Mouse (Mus musculus): ENCODE data around the gene Endov. TPM values are rescaled to one million over a fixed set of nuclear protein-coding genes. Genes with fewer than 3 reads are reported as not detected.

Gene Endov
- polyA plus RNA-seq, 1 experiment from 2014 or later: 10.6 TPM

DNA sequence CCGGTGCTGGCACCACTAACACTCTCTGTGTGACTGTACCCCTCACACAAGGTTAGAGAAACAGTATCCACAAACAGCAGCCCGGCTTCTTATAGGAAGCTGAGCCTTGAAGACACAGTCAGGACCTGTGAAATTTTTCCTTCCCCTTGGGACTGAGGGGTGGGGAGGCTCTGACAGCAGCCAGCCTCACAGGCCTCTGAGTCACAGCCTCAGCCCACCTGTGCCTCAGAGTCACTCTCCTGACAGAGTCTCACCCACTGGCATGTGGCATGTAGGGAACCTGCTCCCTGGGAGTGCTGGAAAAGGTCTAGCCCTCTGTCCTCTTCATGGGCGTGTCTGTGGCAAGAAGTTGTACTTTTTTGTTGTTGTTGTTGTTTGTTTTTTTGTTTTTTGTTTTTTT, 60.3 kb downstream of the Endov start:
- no peak for ATAC-seq
- Histone ChIP-seq H3K4me3 (ENCODE audit: low read depth, low read length) (no peak overlapping the region), H3K27ac (ENCODE audit: low read depth, low read length) (no peak overlapping the region), H3K36me3 (ENCODE audit: control insufficient read depth, insufficient read depth) (no peaks in the 10 kb centered on the region), H3K9ac (ENCODE audit: low read depth, low read length) (no peak overlapping the region), H3K27me3 (replicated peaks; ENCODE audit: control insufficient read depth, insufficient read depth, low read length) (peaks cover 50% of the 10 kb centered on the region), H3K4me1 (replicated peaks; ENCODE audit: control insufficient read depth, insufficient read depth, low read length) (peaks cover 17% of the 10 kb centered on the region; the same call in 1 of the 2 replicates), H3K4me2 (replicated peaks; ENCODE audit: low read depth) (no peak overlapping the region), H3K9me3 (ENCODE audit: control insufficient read depth) (no peaks in the 10 kb centered on the region)
- WGBS: 61% methylated on average over 3 of the region's 3 CpGs
- no peak for TF ChIP-seq CTCF (IDR thresholded peaks at IDR 0.05; ENCODE audit: low read depth)

DNA sequence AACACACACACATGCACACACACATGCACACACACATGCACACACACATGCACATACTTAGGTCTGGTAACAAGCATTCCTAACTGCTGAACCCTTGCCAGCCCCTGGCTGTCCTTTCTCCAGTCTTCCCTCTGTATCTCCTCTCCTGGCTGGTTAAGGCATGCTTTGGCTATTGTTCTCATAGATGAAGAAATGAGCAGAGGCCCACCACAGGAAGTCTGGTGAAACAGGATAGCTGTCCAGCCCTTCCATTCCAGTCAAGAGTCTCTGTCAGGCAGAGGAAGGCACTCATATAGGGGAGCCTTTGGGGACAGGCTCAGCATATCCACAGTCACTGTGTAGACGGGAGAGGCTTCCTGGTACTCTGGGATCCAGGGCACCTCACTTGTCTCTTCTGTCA, 61.2 kb downstream of the Endov start:
- Histone ChIP-seq H3K4me2 (replicated peaks; ENCODE audit: low read depth) (no peak overlapping the region), H3K4me1 (replicated peaks; ENCODE audit: control insufficient read depth, insufficient read depth, low read length) (peaks cover 12% of the 10 kb centered on the region; the same call in 1 of the 2 replicates), H3K9ac (ENCODE audit: low read depth, low read length) (no peak overlapping the region), H3K36me3 (ENCODE audit: control insufficient read depth, insufficient read depth) (no peaks in the 10 kb centered on the region), H3K4me3 (ENCODE audit: low read depth, low read length) (no peak overlapping the region), H3K27me3 (replicated peaks; ENCODE audit: control insufficient read depth, insufficient read depth, low read length) (peaks cover 42% of the 10 kb centered on the region), H3K27ac (ENCODE audit: low read depth, low read length) (no peak overlapping the region), H3K9me3 (ENCODE audit: control insufficient read depth) (no peaks in the 10 kb centered on the region)
- ATAC-seq: no peak
- WGBS: 60% methylated on average over 1 of the region's 1 CpGs
- no peak for TF ChIP-seq CTCF (IDR thresholded peaks at IDR 0.05; ENCODE audit: low read depth)

DNA sequence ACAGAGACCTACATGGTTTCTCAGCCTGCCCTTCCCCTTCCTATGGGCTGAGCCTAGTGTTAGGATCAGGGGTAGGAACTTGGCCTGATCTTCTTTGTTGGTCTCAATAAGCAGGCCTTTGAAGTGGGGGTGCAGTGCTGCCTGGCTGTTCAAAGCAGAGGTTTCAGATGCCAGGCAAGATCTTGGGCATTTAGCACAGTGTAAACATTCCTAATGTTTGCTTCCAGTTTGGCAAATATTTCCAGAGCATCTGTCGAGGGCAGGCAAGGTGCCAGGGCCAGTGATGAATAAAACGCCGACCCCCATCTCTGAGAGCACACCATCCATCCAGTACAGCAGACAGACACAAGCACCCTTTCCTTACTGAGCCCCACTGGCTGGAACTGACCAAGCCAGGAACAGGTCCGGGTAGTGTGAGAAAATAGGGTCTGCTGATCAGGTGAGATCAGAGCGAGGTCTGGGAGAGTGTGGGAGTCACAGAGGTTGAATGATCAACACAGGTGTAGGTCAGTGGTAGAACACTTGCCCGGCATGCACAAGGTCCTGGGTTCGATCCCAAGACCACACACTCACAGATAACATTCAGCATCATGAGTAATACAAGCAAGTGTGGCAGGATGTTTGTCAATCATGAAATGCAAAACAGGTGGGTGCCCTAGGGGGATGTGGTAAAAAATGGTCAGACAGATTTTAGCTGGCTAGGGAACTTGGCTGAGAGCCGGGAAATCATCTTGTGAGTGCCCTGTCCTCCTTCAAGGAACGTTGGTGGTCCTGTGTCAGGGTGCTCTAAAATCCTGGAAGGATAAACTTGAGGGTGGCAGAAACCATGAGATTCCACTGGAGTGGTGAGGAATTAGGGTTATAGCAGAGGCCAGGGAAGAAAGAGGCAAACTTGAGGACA, 62.0 kb downstream of the Endov start:
- no peak overlapping the region for H3K9ac ChIP-seq (ENCODE audit: low read depth, low read length)
- no peak for TF ChIP-seq CTCF (IDR thresholded peaks at IDR 0.05; ENCODE audit: low read depth)
- H3K4me2 ChIP-seq (replicated peaks; ENCODE audit: low read depth): no peak overlapping the region
- no peaks in the 10 kb centered on the region for H3K9me3 ChIP-seq (ENCODE audit: control insufficient read depth)
- peaks cover 34% of the 10 kb centered on the region for H3K27me3 ChIP-seq (replicated peaks; ENCODE audit: control insufficient read depth, insufficient read depth, low read length)
- no peaks in the 10 kb centered on the region for H3K36me3 ChIP-seq (ENCODE audit: control insufficient read depth, insufficient read depth)
- no peak for ATAC-seq
- 50% methylated on average over 9 of the region's 9 CpGs for WGBS
- peaks cover 10% of the 10 kb centered on the region; the same call in 1 of the 2 replicates for H3K4me1 ChIP-seq (replicated peaks; ENCODE audit: control insufficient read depth, insufficient read depth, low read length)
- no peak overlapping the region for H3K27ac ChIP-seq (ENCODE audit: low read depth, low read length)
- no peak overlapping the region for H3K4me3 ChIP-seq (ENCODE audit: low read depth, low read length)

DNA sequence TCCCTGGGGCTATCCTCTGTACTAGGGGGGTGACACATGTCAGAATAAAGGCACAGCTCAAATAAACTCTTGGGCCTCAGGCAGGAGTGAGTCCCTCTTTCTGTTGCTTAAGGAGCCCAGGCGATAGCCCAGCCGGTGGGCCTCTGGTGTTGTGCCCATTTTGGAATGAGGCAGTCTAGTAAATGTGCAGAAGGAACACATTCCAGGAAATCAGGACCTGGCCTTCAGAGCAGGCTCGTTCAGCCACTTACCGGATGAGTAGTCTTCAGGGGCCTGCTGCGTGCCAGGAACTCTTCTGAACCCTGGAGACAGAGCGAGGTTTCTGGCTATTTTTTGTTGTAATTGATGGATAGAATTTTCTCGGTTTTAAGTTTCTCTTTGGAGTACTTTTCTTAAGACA, 63.6 kb downstream of the Endov start:
- Histone ChIP-seq H3K27me3 (replicated peaks; ENCODE audit: control insufficient read depth, insufficient read depth, low read length) (peaks cover 18% of the 10 kb centered on the region), H3K4me1 (replicated peaks; ENCODE audit: control insufficient read depth, insufficient read depth, low read length) (no peaks in the 10 kb centered on the region), H3K9me3 (ENCODE audit: control insufficient read depth) (no peaks in the 10 kb centered on the region), H3K36me3 (ENCODE audit: control insufficient read depth, insufficient read depth) (no peaks in the 10 kb centered on the region), H3K27ac (ENCODE audit: low read depth, low read length) (no peak overlapping the region), H3K4me2 (replicated peaks; ENCODE audit: low read depth) (no peak overlapping the region), H3K4me3 (ENCODE audit: low read depth, low read length) (no peak overlapping the region), H3K9ac (ENCODE audit: low read depth, low read length) (no peak overlapping the region)
- ATAC-seq: no peak
- TF ChIP-seq CTCF (IDR thresholded peaks at IDR 0.05; ENCODE audit: low read depth): no peak
- WGBS: 72% methylated on average over 7 of the region's 7 CpGs

DNA sequence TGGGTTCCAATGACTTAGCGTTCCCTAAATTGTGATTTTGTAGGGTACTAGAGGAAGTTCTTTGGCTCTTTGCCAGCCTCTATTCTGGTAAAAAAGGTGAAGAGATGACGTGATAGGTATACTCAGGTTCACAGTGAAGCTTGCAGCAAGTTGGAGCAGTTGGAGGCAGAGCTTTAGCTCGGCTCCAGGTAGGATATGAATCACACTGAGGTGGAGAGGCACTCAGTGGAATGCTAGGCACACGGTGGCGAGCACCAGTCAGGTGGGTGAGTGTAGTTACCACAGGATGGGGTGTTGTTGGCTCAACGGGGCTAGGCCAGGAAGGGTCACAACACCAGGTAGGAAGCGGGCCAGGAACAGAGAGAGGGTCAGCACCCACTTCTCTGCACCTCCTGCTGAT, 64.0 kb downstream of the Endov start:
- no peak overlapping the region for H3K4me2 ChIP-seq (replicated peaks; ENCODE audit: low read depth)
- no peak overlapping the region for H3K4me3 ChIP-seq (ENCODE audit: low read depth, low read length)
- no peak overlapping the region for H3K27ac ChIP-seq (ENCODE audit: low read depth, low read length)
- no peak overlapping the region for H3K9ac ChIP-seq (ENCODE audit: low read depth, low read length)
- TF ChIP-seq CTCF (IDR thresholded peaks at IDR 0.05; ENCODE audit: low read depth): no peak
- no peaks in the 10 kb centered on the region for H3K9me3 ChIP-seq (ENCODE audit: control insufficient read depth)
- no peaks in the 10 kb centered on the region for H3K36me3 ChIP-seq (ENCODE audit: control insufficient read depth, insufficient read depth)
- no peaks in the 10 kb centered on the region for H3K4me1 ChIP-seq (replicated peaks; ENCODE audit: control insufficient read depth, insufficient read depth, low read length)
- 77% methylated on average over 7 of the region's 7 CpGs for WGBS
- ATAC-seq: no peak
- H3K27me3 ChIP-seq (replicated peaks; ENCODE audit: control insufficient read depth, insufficient read depth, low read length): peaks cover 13% of the 10 kb centered on the region

DNA sequence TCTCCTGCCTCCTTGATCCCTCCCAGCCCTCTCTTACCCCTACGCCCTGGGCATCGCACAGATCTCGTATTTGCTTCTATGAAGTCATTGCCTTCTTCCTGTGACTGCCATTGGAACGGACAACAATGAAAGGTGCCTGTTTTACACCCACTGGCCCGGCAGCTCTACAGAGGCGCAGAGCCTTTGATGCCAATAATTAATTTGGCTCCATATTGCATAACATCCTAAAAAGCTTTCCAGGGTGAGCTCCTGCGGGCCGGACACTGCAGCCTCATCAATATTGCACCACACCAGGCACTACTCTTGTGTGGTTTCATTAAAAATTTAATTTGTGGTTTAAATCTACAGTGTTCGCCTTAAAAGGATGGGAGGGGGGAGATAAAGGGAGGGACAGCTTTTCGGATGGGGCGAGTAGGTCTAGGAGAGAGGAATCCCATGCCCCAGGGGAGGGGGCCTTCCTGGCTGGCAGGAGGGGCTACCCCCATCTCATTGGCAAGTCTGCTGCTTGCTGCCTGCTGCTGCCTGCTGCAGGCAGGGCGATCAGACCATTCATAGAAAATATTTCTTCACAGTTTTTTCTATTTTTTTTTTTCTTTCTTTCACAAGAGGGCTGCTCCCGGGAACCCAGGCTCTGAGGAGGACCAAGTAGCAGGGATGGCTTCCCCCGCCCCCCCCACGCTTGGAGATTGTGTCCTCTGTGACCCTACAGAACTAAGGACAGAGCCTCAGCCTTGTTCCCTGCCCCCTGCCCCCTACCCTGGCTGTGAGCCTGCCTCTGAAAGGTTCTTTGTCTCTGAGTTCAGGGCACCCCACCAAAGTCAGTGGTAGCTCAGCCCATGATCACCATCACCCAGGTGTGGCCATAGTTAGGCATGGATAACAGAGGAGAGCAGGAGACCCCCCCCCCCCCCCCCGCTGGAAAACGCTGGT, 67.1 kb downstream of the Endov start:
- no peak for TF ChIP-seq CTCF (IDR thresholded peaks at IDR 0.05; ENCODE audit: low read depth)
- H3K9me3 ChIP-seq (ENCODE audit: control insufficient read depth): no peaks in the 10 kb centered on the region
- no peak overlapping the region for H3K4me2 ChIP-seq (replicated peaks; ENCODE audit: low read depth)
- no peaks in the 10 kb centered on the region for H3K27me3 ChIP-seq (replicated peaks; ENCODE audit: control insufficient read depth, insufficient read depth, low read length)
- H3K36me3 ChIP-seq (ENCODE audit: control insufficient read depth, insufficient read depth): no peaks in the 10 kb centered on the region
- H3K4me1 ChIP-seq (replicated peaks; ENCODE audit: control insufficient read depth, insufficient read depth, low read length): no peaks in the 10 kb centered on the region
- WGBS: 44% methylated on average over 16 of the region's 17 CpGs
- ATAC-seq: no peak
- H3K9ac ChIP-seq (ENCODE audit: low read depth, low read length): no peak overlapping the region
- H3K27ac ChIP-seq (ENCODE audit: low read depth, low read length): no peak overlapping the region
- no peak overlapping the region for H3K4me3 ChIP-seq (ENCODE audit: low read depth, low read length)
